Mouse (Mus musculus): ENCODE results near the gene Tuba8. TPM values are rescaled to one million over a fixed set of nuclear protein-coding genes. Genes with fewer than 3 reads are reported as not detected.

The Tuba8 gene
- polyA plus RNA-seq, 1 experiment from 2014 or later, result 0.25 TPM

GRCm38 (mm10) chr6:121221876-121222597 lies 11.5 kb downstream of the Tuba8 start:
- WGBS, result 89% methylated on average over 8 of the region's 8 CpGs
- no peaks in the 10 kb centered on the region for H3K9me3 ChIP-seq

GRCm38 (mm10) chr6:121223001-121223400 lies 12.5 kb downstream of the Tuba8 start:
- no peaks in the 10 kb centered on the region for H3K27me3 ChIP-seq
- no peak for ATAC-seq (ENCODE audit: low read depth)
- no peaks in the 10 kb centered on the region for H3K4me1 ChIP-seq (replicated peaks)
- no peaks in the 10 kb centered on the region for H3K9me3 ChIP-seq
- no peaks in the 10 kb centered on the region for H3K36me3 ChIP-seq
- no peak overlapping the region for H3K9ac ChIP-seq
- 94% methylated on average over 14 of the region's 14 CpGs for WGBS
- H3K27ac ChIP-seq (replicated peaks), result no peak overlapping the region
- H3K4me2 ChIP-seq, result no peak overlapping the region
- H3K4me3 ChIP-seq, result no peak overlapping the region

More at GRCm38 (mm10) chr6:121221876-121222597, 11.5 kb downstream of the Tuba8 start:
- Histone ChIP-seq H3K36me3 (no peaks in the 10 kb centered on the region), H3K4me3 (no peak overlapping the region), H3K27me3 (no peaks in the 10 kb centered on the region), H3K4me2 (no peak overlapping the region), H3K4me1 (replicated peaks) (no peaks in the 10 kb centered on the region), H3K27ac (replicated peaks) (no peak overlapping the region), H3K9ac (no peak overlapping the region)
- no peak for ATAC-seq (ENCODE audit: low read depth)

GRCm38 (mm10) chr6:121224067-121224466 lies 13.6 kb downstream of the Tuba8 start:
- no peaks in the 10 kb centered on the region for H3K9me3 ChIP-seq
- no peak overlapping the region for H3K4me3 ChIP-seq
- H3K27me3 ChIP-seq, result no peaks in the 10 kb centered on the region
- no peaks in the 10 kb centered on the region for H3K36me3 ChIP-seq
- no peak for ATAC-seq (ENCODE audit: low read depth)
- H3K4me2 ChIP-seq, result no peak overlapping the region
- H3K27ac ChIP-seq (replicated peaks), result no peak overlapping the region
- WGBS, result 81% methylated on average over 5 of the region's 5 CpGs
- no peaks in the 10 kb centered on the region for H3K4me1 ChIP-seq (replicated peaks)
- H3K9ac ChIP-seq, result no peak overlapping the region

- no peak for ATAC-seq (ENCODE audit: low read depth)
- no peaks in the 10 kb centered on the region for H3K27me3 ChIP-seq
- H3K4me3 ChIP-seq, result no peak overlapping the region
- 13% methylated on average over 6 of the region's 6 CpGs for WGBS
- no peaks in the 10 kb centered on the region for H3K36me3 ChIP-seq
- H3K9me3 ChIP-seq, result no peaks in the 10 kb centered on the region
- H3K9ac ChIP-seq, result no peak overlapping the region
- H3K4me2 ChIP-seq, result no peak overlapping the region
- no peaks in the 10 kb centered on the region for H3K4me1 ChIP-seq (replicated peaks)
- no peak overlapping the region for H3K27ac ChIP-seq (replicated peaks)
These were observed 14.5 kb downstream of the Tuba8 start for GRCm38 (mm10) chr6:121224993-121225392.

- Histone ChIP-seq H3K9me3 (no peaks in the 10 kb centered on the region), H3K4me2 (no peak overlapping the region), H3K4me3 (no peak overlapping the region), H3K9ac (no peak overlapping the region), H3K36me3 (no peaks in the 10 kb centered on the region), H3K27ac (replicated peaks) (no peak overlapping the region), H3K4me1 (replicated peaks) (no peaks in the 10 kb centered on the region), H3K27me3 (no peaks in the 10 kb centered on the region)
- no peak for ATAC-seq (ENCODE audit: low read depth)
- WGBS, result 63% methylated on average over 4 of the region's 4 CpGs
These were observed 15.5 kb downstream of the Tuba8 start for GRCm38 (mm10) chr6:121226043-121226442.

- Histone ChIP-seq H3K9ac (no peak overlapping the region), H3K36me3 (no peaks in the 10 kb centered on the region), H3K4me3 (no peak overlapping the region), H3K4me2 (no peak overlapping the region), H3K27ac (replicated peaks) (no peak overlapping the region), H3K9me3 (no peaks in the 10 kb centered on the region), H3K27me3 (no peaks in the 10 kb centered on the region), H3K4me1 (replicated peaks) (no peaks in the 10 kb centered on the region)
- ATAC-seq (ENCODE audit: low read depth), result no peak
- 90% methylated on average over 2 of the region's 2 CpGs for WGBS
These were observed 16.2 kb downstream of the Tuba8 start for GRCm38 (mm10) chr6:121226744-121227143.

GRCm38 (mm10) chr6:121228421-121228820 lies 17.9 kb downstream of the Tuba8 start:
- no peak for ATAC-seq (ENCODE audit: low read depth)
- no peak overlapping the region for H3K4me3 ChIP-seq
- no peaks in the 10 kb centered on the region for H3K27me3 ChIP-seq
- H3K9me3 ChIP-seq, result no peaks in the 10 kb centered on the region
- no peak overlapping the region for H3K27ac ChIP-seq (replicated peaks)
- H3K36me3 ChIP-seq, result no peaks in the 10 kb centered on the region
- H3K4me1 ChIP-seq (replicated peaks), result no peaks in the 10 kb centered on the region
- 75% methylated on average over 8 of the region's 8 CpGs for WGBS
- no peak overlapping the region for H3K9ac ChIP-seq
- H3K4me2 ChIP-seq, result no peak overlapping the region

GRCm38 (mm10) chr6:121232652-121233051 lies 22.2 kb downstream of the Tuba8 start:
- no peak overlapping the region for H3K4me2 ChIP-seq
- no peaks in the 10 kb centered on the region for H3K9me3 ChIP-seq
- H3K9ac ChIP-seq, result no peak overlapping the region
- H3K27ac ChIP-seq (replicated peaks), result no peak overlapping the region
- H3K36me3 ChIP-seq, result no peaks in the 10 kb centered on the region
- H3K27me3 ChIP-seq, result no peaks in the 10 kb centered on the region
- no peak overlapping the region for H3K4me3 ChIP-seq
- no peak for ATAC-seq (ENCODE audit: low read depth)
- 70% methylated on average over 1 of the region's 1 CpGs for WGBS
- H3K4me1 ChIP-seq (replicated peaks), result no peaks in the 10 kb centered on the region

GRCm38 (mm10) chr6:121236386-121236785 lies 25.9 kb downstream of the Tuba8 start:
- no peaks in the 10 kb centered on the region for H3K36me3 ChIP-seq
- WGBS, result 93% methylated on average over 2 of the region's 2 CpGs
- no peak overlapping the region for H3K9ac ChIP-seq
- ATAC-seq (ENCODE audit: low read depth), result no peak
- H3K4me3 ChIP-seq, result no peak overlapping the region
- no peak overlapping the region for H3K27ac ChIP-seq (replicated peaks)
- no peak overlapping the region for H3K4me2 ChIP-seq
- H3K9me3 ChIP-seq, result no peaks in the 10 kb centered on the region
- no peaks in the 10 kb centered on the region for H3K27me3 ChIP-seq
- H3K4me1 ChIP-seq (replicated peaks), result no peaks in the 10 kb centered on the region

- 91% methylated on average over 4 of the region's 4 CpGs for WGBS
- ATAC-seq (ENCODE audit: low read depth), result no peak
These were observed 27.7 kb downstream of the Tuba8 start for GRCm38 (mm10) chr6:121238209-121238608.

GRCm38 (mm10) chr6:121241780-121242179 lies 31.3 kb downstream of the Tuba8 start:
- no peak overlapping the region for H3K4me3 ChIP-seq
- H3K27me3 ChIP-seq, result peaks cover 9% of the 10 kb centered on the region
- no peak overlapping the region for H3K27ac ChIP-seq (replicated peaks)
- H3K4me2 ChIP-seq, result no peak overlapping the region
- ATAC-seq (ENCODE audit: low read depth), result no peak
- 86% methylated on average over 2 of the region's 2 CpGs for WGBS
- H3K9me3 ChIP-seq, result no peaks in the 10 kb centered on the region
- H3K4me1 ChIP-seq (replicated peaks), result peaks cover 12% of the 10 kb centered on the region
- no peak overlapping the region for H3K9ac ChIP-seq
- no peaks in the 10 kb centered on the region for H3K36me3 ChIP-seq

More at GRCm38 (mm10) chr6:121238209-121238608, 27.7 kb downstream of the Tuba8 start:
- Histone ChIP-seq H3K4me2 (no peak overlapping the region), H3K9ac (no peak overlapping the region), H3K4me1 (replicated peaks) (no peaks in the 10 kb centered on the region), H3K27ac (replicated peaks) (no peak overlapping the region), H3K36me3 (no peaks in the 10 kb centered on the region), H3K4me3 (no peak overlapping the region), H3K9me3 (no peaks in the 10 kb centered on the region), H3K27me3 (no peaks in the 10 kb centered on the region)

- no peak for ATAC-seq (ENCODE audit: low read depth)
- Histone ChIP-seq H3K4me3 (no peak overlapping the region), H3K9ac (no peak overlapping the region), H3K4me2 (no peak overlapping the region), H3K36me3 (no peaks in the 10 kb centered on the region), H3K27ac (replicated peaks) (no peak overlapping the region), H3K4me1 (replicated peaks) (peaks cover 12% of the 10 kb centered on the region), H3K9me3 (no peaks in the 10 kb centered on the region), H3K27me3 (peaks cover 21% of the 10 kb centered on the region)
- WGBS, result 60% methylated on average over 10 of the region's 10 CpGs
These were observed 32.7 kb downstream of the Tuba8 start for GRCm38 (mm10) chr6:121243161-121243560.
